Mouse (Mus musculus) kidney, postnatal 25 days (tissue): Measurements from ENCODE around the gene Nutm1.
A peak's percentile ranks its signal among the peaks of the same experiment; 100 is the strongest.
"Not testable (repeated sequence)": the region's sequence is repeated elsewhere in the genome, so short reads cannot be mapped to it uniquely, and the experiment has no call there.

Experiments
- DNase-seq, 2 experiments: peaks; one replicate each; pipeline ENCODE4 v3.0.0; 2021; ENCODE audit warnings: mixed read lengths in 2 of 2

Gene Nutm1

DNA sequence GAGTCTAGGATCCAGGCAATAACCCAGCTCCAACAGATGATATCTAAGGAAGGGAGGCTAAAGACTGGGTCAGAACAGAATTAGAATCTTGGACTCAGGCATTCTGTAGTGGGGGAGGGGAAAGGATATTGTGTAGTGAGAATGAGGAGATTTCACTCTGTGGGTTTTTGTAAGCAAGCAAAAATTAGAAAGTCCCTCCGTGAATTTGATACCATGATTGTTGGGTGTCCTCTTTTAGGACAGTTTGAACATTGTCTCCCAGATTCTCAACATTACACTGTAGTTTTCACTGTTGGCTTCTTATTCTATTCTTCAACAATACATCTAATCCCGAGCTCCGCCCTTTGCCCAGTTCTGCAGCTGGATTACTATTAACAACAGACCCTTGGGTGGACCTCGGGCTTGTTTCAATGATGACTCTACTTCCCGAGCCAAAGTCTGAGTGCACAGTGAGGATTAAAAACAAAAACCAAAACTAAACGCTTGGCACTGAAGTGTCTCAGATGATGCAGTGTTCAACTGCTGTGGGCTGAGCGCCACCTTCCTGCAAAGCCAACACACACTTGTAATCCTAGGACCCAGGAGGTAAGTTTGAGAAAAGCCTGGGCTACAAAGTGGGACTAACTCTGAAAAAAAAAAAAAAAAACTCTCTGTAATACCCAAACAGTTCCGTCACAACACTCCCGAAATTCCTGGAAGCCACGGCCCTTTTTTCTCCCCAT is at the start of gene Nutm1:
Gene Nutm1 (minus strand): TSS at position 51 of the 722 bp plus-strand sequence.
- no peak for DNase-seq

DNA sequence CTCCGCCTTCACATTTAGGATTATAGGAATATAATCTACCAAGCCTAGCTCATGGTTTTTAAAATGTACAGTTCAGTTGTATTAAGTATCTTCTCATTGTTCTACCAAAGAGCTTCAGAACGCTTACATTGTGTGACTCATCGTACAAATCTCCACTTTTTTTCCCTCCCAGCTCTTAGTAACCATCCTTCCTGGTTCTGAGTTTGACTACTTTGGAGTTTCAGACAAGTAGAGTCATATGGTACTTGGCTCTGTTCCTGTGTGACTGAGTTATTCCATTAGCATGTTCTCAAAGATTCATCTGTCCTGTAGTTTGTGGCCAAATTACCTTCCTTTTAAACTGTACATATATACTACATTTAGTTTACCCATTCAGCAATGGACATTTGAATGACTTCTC is 49.6 kb upstream of the Nutm1 start:
- no peak for DNase-seq

DNA sequence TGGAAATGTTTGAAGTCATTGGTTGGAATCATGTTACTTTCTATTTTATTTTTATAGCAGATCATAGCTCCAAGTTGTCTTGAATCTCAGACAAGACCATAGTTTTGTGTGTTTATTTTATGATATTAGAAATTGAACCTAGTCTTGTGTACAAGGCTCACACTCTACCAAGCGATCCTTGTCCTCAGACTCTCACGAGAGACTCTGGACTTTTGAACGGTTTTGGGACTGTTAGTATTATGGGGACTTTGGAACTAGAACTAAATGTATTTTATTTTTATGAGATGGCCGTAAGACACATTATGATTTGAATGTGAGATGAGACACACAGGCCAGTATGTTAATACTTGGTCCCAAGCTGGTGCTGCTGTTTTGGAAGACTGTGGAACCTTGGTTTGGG is 39.1 kb upstream of the Nutm1 start:
- DNase-seq: no peak

DNA sequence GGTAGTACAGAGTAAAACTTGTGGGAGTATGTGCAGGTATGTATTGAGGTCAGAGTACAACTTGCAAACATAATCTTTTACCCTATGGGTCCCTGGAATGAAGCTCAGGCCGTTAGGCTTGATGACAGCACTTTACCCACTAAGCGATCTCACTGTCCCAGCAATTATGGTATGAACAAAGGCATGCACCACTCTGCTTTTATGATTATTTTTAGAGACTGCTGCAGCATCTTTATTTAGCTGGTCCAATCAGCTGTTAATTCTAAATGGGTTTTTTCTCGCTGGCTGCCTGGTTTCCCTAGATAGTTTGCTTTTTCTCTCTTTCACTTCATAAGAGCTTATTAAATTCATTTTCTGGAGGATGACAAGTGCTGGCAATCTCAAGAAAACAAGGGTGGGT is 37.1 kb upstream of the Nutm1 start:
- DNase-seq: no peak

DNA sequence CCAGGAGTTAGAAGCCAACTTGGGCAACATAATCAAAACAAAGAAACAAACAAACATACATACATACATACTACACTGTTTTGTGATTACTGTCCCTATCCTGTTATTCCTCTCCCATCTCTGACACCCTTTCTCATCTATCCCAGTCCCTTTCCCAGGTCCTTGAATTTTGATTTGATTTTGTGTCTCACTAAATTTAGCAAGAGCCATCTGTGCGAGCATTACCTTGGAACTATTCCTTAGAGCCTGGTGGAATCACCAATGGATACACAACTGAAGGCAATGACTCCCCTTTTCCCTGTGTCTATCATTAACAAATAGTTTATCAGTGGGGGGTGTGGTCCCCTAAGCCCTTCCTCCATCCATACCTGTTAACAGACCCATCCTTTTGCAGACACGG is 33.7 kb upstream of the Nutm1 start:
- no peak for DNase-seq

DNA sequence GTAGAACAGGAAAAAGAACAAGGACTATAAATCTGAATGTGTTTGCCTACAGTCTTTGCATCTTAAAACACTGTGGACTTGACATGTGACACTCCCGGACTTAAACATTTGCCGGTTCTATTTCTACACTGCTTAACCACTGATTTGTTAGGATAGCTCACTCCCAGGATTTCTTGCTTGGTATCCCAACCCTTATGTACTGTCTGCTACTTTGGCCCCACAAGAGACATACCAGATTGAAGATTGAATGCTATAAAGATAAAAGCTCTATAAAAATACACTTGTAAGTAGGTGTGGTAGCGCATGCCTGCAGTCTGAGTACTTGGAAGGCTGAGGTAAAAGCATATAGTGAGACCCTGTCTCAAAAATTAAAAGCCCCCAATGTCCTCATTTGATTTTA is 30.4 kb upstream of the Nutm1 start:
- no peak for DNase-seq

DNA sequence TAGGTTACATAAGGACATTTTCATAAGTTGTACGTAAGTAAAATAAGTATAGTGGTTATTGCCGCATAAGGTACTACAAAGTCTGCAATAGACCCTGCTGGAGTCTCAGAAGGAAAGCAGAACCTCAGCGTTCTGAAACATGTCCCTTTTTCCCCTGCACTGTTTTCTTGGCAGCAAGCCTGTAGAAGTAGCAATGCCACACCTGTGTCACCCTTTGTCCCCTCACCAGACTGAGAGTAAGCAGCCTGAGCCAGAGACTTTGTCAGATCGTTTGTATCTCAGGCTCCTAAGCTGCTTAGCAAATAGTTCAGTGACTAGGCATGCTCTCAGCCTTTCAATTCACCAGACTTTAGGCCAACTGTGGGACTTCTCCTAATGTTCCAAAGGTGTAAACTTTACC is 28.0 kb upstream of the Nutm1 start:
- peak in 1 of 2 experiments; percentile 9 for DNase-seq

DNA sequence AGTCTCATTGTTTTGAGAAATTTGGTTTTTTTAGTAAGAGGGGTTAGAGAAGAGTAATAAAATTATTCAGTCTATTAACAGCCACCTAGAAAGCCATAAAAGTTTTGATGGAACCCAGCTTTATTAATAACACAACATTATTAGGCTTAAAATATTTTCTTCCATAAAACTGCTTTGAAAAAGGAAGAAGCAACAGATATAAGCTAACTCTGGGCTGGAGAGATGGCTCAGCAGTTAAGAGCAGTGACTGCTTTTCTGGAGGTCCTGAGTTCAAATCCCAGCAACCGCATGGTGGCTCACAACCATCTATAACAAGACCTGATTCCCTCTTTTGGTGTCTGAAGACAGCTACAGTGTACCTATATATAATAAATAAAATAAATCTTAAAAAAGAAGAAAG is 27.0 kb upstream of the Nutm1 start:
- not testable (repeated sequence) for DNase-seq

DNA sequence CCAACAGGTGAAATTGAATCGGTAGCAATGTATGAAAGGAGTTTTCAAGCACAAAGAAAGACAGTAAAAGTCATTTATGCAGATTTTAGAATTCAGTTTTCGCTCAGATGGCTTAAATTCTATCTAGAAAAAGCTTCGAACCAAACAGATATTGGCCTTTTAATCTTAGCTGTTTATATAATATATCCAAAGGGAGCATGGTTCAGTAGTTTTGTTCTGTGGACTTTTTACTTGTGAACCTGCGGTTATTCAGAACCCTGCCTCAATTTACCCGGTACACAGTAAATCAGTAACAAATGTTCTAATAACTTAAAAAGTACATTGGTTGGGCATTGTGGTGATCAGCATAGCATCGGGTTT is 25.9 kb upstream of the Nutm1 start:
- no peak for DNase-seq

DNA sequence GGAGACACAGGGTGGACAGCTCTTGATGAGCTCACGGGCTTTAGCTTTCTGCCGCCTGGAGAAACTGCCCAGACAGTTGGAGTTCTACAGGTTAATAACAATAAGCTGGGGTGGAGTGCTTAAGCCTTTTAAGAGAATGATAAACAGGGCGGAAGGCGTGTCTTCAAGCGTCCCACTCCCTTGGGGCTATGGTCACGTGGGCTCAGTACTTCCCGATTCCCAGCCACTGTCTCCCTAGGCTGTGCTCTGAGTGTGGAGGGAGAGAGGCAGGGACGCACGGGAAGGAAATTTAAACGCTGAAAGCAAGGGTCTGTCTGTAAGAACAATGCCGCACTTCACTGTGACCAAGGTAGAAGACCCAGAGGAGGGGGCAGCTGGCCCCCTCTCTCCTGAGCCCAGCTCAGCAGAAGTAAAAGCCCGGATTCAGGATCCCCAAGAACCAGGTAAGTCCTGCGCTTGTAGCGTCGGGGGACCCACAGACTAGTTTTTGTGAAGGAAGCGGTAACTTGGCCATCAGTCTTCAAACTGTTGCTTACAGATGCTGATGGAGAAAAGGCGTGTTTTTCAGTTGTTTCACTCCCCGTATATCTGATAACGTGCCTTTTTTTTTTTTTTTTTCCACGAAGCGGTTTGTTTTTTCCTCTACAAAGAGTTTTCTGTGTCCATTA is 25.4 kb upstream of the Nutm1 start:
- peak; percentile 84 to 90 for DNase-seq

DNA sequence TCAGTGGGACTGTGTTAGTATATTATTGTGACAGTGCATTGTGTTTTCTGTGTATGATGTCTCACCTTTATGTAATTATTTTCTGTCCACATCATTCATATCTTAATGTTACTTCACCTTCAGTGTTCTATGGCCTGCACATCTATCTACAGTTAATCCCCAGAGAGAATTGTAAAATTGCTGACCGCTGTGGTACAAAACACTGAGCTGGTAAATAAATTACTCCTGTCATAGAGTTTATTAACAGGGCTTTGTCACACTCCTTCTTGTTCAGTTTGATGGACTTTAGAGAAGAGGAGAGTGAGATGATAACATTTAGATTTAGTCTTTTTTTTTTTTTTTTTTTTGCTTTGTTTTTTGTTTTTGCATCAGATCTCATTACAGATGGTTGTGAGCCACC is 23.8 kb upstream of the Nutm1 start:
- DNase-seq: no peak

DNA sequence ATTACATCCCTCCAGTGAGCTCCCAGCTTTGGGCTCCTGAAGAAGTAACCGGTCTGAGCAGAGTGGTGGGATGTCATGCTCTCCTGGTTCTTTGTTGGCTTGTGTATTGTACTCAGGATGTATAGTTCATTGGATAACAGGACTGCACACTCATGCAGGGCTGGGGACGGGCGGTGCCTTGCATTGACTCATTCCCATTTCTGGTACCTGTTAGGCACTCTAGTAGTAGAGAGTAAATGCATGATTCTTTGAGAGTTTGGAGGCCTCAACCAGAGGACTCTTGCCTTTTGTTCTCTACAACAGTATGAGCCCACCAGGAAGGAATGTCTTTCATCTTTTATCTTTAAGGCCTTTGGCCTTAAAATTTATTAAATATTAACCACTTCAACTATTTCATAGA is 17.8 kb upstream of the Nutm1 start:
- DNase-seq: no peak

DNA sequence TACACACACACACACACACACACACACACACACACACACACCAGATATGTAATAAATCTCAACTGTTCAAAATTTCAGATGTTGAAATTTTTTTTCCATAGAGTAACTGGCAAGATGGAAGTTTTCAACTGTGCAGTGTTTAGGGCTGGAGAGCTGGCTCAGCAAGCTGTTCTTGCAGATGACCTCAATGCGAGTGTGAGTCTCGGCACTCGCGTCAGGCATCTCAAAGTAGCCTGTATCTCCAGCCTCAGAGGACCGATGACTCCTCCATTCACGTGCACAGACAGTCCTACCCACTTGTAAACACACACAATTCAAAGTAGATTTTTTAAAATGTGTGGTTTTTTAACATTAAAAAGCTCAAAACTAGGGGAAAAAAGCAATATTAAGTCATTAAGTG is 14.4 kb upstream of the Nutm1 start:
- no peak for DNase-seq

DNA sequence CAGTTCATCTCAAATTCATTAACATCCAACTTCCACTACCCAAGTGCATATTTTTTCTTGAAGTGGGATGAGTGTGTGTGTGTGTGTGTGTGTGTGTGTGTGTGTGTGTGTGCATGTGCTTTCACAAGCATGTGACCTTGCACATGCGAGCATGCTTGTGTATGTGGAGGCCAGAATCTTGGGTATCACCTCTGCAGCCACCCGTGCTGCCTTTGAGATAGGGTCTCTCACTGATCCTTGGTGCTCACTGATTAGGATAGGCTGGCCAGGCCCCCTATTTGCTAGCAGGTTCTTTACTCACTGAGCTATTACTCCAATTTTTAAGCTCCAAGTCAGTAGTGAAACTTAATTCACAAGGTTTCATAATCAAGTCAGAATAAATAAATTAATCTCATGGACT is 13.8 kb upstream of the Nutm1 start:
- no peak for DNase-seq

DNA sequence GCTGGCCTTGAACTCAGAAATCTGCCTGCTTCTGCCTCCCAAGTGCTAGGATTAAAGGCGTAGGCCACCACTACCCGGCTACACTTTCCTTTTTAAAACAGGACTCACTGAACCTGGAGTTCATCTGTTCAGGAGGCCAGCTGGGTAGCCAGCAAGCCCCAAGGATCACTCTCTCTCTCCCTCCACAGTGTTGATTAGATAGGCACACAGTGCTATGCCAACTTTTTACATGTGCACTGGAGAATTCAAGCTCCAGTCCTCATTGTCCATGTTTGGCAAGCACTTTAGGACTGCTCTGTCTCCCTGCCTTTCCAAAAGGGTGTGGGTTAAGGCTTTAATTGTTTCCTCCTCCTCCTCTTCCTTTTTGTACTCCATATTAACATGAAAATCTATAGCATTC is 10.9 kb upstream of the Nutm1 start:
- no peak for DNase-seq

DNA sequence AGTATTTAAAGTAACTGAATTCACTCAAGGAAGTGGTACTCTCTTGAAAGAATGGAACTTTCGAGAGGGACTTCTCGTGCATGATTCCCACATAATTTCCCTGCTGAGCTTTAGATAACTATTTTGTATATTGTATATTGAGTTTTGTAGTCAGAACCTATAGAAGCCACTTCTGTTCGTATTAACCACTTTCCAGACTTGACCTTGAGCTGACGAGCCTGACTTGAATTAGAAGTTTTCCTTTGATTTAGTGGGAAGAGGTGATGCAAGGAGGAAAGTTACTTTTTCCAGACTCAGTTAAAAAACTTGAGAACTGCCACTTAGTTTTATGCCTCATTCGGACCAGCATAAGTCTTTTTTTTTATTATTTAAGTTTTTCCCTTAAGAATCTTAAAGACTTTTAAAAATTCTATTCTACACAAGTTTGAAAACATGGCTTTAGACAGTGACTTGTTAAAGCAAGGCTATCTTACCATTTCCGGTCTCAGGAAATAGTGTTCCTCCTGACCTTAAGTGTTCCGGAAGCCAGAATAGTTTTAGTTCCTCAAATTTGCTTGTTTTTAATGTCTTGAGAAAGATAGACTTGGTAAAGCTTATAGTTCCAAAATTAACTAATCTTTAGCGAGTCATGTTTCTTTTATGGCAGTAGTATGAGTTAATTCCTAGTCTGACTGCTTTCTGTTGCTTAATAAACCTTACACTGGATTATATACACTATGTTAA is 8.6 kb upstream of the Nutm1 start:
- DNase-seq: no peak

DNA sequence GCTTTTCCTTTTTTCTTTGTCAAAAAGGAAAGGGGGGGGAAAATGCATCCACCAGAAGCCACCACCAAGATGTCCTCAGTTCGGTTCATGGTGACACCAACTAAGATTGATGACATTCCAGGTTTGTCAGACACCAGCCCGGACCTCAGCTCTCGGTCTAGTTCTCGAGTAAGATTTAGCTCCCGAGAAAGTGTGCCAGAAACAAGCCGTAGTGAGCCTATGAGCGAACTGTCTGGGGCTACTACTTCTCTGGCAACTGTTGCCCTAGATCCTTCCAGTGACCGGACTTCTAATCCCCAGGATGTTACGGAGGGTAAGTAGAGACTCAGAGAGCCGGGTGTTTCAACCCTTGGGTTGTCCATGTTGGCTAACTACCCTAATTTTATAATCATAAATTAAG is 7.7 kb upstream of the Nutm1 start:
- DNase-seq: no peak

DNA sequence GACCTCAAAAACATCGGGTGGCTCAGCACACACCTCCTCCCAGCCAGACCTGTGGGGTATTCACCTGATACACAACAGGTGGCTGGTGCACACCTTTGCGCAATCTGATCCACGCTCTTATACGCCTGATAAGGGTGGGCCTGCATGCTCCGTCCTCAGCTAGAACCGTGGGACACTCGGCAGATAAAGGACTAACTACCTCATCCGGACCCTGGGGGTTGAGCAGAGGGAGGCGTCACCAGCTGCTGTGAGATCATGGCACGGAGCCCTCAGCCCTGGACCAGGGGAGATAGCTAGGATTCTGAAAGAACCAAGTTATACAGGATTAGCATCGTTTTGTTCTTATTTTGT is 7.1 kb upstream of the Nutm1 start, which contains the start of gene Gm21985:
Gene Gm21985 (plus strand): TSS at position 73 of the 351 bp plus-strand sequence.
- DNase-seq: peak; percentile 68 to 76

DNA sequence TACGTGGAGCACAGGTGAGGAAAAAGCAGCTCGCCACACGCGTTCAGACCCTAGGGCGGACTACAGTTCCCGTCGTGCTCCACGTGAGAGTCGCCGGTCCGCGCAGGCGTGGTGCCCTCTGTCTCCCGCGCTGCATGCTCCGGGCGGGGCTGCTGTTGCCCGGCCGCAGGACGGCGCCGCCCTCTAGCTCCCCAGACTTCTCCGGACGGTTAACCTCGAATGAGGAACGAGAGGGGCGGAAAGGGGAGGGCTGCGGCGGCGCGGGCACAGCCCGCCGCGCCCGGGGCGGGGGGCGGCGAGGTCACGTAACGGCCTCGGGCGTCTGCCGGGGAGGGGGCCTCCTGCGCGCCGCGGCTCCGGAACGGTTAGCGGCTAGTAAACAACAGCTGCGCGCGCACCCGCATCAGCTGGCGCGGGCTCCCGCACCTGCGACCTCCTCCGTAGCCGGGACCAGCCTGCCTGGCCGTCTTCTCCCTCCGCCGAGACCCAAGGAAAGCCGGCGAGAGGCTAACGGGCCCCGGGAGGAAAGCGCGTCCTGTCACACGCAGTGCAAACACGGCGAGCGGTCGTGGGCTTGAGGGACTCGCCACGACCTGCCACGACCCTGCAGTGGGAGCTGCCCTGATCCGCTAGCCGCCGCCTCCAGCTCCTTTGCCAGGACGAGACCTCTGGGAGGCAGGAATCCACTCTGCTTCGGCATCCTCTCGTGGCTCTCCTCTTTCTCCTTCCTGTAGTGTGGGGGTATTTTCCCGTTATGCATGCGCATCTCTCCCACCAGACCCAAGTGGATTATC is 6.6 kb upstream of the Nutm1 start, which contains the start of gene Slc12a6:
Gene Slc12a6 (plus strand): TSS at position 378 of the 794 bp plus-strand sequence.
- DNase-seq: peak; percentile 96 to 97

DNA sequence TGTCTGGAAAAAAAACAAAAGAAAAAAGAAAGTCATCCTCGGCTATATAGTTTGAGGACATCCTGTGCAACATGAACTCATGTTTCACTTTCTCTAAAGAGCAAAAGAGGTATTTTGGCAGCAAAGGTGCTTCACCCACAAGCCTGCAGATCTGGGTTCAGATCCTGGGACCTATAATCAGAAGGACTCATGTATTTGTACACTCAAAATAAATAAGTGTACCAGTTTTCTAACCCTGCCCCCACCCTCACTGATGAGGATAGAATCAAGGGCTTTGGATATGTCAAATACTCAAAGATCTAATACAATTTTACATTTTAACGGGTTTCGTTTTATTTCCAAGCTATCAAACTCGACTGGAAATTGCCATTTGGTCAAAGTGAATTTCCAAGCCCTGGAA is 5.3 kb upstream of the Nutm1 start:
- no peak for DNase-seq

DNA sequence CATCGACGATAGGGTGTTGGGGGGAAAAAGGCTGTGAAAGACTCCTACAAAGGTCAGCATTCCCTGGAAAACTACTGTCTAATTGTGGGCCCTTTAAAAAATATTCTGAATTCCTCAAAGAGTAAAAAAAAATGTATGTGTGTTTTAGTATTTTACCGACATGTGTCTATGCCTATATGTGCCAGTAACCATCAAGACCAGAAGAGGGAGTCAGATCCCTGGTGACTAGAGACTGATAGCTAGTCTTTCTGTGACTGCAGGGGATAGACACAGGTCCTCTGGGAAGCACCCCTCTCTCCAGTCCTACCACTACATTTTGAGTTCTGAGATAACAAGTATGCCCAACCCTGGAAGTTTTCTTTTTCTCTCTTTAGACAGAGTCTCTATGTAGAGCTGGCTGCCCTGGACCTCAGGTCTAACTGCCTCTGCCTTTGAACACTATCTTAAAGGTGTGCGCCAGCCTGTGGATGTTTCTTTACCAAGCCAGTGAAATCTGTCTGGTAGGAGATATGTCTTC is 3.7 kb upstream of the Nutm1 start:
- DNase-seq: no peak

DNA sequence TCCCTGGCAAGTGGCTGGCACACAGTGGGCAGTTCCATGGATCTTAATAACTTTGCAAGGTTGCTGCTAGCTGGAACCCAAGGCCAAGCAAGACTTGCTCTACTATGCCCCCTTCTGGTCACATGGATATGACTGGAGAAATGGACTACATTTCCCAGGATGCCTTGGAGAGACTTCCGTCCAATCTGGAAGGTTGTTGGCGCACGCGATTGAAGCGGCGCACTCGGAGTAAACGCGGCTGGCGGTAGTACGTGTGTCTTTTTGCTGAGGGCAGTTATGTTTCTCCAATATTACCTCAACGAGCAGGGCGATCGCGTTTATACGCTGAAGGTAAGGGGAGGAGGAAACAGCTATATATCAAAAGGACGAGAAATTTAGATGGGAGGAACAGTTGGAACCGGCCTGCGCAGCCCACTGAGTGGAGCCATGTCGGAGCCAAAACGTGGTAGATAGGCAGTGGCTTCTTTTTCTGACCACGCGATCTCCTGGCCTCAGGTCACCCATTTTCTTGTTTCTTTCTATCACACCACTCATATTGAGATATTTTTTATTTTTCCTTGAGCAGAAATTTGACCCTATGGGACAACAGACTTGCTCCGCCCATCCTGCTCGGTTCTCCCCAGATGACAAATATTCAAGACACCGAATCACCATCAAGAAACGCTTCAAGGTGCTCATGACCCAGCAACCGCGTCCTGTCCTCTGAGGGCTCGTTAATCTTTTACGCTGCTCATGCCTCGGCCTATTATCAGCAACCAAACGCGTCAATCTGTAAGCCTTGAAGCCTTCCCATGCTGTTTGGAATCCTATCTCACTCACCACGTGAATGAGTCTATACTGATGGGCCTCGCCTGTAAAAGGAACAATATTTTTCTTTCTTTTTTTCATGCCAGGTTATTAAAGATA is 2.9 kb upstream of the Nutm1 start, which contains the start of gene Nop10:
Gene Nop10 (plus strand): TSS at position 179 of the 906 bp plus-strand sequence.
- DNase-seq: peak; percentile 88 to 89
